Mouse (Mus musculus): ENCODE measurements around the gene Ptov1.

DNA sequence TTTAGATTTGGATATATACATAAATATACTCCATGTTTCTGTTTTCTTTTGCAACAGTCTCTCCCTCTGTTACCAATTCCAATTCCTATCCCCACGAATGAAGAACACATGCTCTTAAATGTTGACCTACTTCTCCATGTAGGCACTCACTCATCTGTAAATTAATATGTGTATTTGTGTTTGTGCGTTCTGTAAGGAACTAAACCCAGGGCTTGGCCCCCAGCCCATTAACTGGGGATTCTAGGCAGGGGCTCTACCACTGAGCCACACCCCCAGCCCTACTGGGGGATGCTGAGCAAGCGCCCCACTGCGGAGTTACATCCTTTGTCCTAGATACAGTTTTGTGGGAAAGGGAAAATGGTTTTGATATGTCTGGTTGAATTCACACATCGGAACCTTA lies 49.5 kb upstream of the Ptov1 start:
- TF ChIP-seq CTCF (IDR thresholded peaks at IDR 0.05; ENCODE audit: extremely low read depth, insufficient read length, insufficient replicate concordance, low read depth, low read length) (no peak), POLR2A (IDR thresholded peaks at IDR 0.05; ENCODE audit: low read depth, low read length) (no peak)
